ENCODE assay signal across 24 mouse cellular contexts in the genomic region with DNA sequence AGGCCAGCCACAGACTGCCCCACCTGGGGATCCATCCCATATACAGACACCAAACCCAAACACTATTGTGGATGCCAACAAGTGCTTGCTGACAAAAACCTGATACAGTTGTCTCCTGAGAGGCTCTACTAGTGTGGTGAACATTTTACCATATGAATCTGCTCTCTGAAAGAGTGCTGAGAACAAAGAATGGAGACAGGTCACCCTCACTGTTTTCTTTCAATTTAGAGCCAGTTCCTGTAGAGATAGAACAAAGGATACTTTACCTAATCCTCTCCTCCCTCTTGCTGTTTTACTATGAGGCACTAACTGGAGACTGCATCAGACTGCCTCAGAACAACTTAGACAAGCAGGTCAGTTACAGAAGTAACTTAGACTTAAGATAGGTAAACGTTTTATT.
"Had no signal": no experiment of that assay in that cellular context is flagged by ENCODE, and none has a peak within 500 bp of the region (broad histone marks: within the 10 kb centered on the region; RNA-seq: fewer than 3 reads in every experiment).

No protein-coding gene starts in this region.

- H3K36me3 ChIP-seq: heart, embryonic 10.5 days; heart, embryonic 12.5 days; hindbrain, embryonic 13.5 days; hindbrain, embryonic 15.5 days; kidney, embryonic 15.5 days; limb, embryonic 13.5 days; limb, embryonic 15.5 days; liver, embryonic 12.5 days had no signal

- H3K27me3 ChIP-seq: heart, embryonic 12.5 days; hindbrain, embryonic 13.5 days; hindbrain, embryonic 15.5 days; kidney, embryonic 15.5 days; limb, embryonic 13.5 days; limb, embryonic 15.5 days; liver, embryonic 12.5 days had no signal

- DNase-seq: gastrocnemius, adult 2 months; gastrocnemius, postnatal 10 days; gastrocnemius, postnatal 25 days; heart, adult 18-20 months; heart, postnatal 10 days; heart, postnatal 36 days; kidney, adult 11 months; kidney, adult 2 months; kidney, adult 9 months; kidney, postnatal 14 days; kidney, postnatal 36 days; layer of hippocampus, adult 9-11 months; left cerebral cortex, postnatal 4 days had no signal

- H3K9me3 ChIP-seq: heart, embryonic 10.5 days; heart, embryonic 12.5 days; hindbrain, embryonic 13.5 days; hindbrain, embryonic 15.5 days; kidney, embryonic 15.5 days; limb, embryonic 13.5 days; limb, embryonic 15.5 days; liver, embryonic 12.5 days had no signal

- H3K9ac ChIP-seq: heart, embryonic 12.5 days; hindbrain, embryonic 13.5 days; hindbrain, embryonic 15.5 days; kidney, embryonic 15.5 days; limb, embryonic 13.5 days; limb, embryonic 15.5 days; liver, embryonic 12.5 days; liver, embryonic 14.5 days had no signal

- H3K4me1 ChIP-seq: heart, embryonic 10.5 days; heart, embryonic 12.5 days; hindbrain, embryonic 13.5 days; hindbrain, embryonic 15.5 days; kidney, embryonic 15.5 days; limb, embryonic 13.5 days; limb, embryonic 15.5 days; liver, embryonic 12.5 days had no signal

- H3K4me3 ChIP-seq: gastrocnemius, adult 2 months; heart, embryonic 10.5 days; heart, embryonic 12.5 days; hindbrain, embryonic 13.5 days; hindbrain, embryonic 15.5 days; kidney, embryonic 15.5 days; limb, embryonic 13.5 days; limb, embryonic 15.5 days; liver, embryonic 12.5 days had no signal

- H3K27ac ChIP-seq: gastrocnemius, adult 2 months; heart, embryonic 10.5 days; hindbrain, embryonic 13.5 days; hindbrain, embryonic 15.5 days; hindbrain, postnatal 0 days; kidney, embryonic 15.5 days; kidney, postnatal 0 days; limb, embryonic 13.5 days; limb, embryonic 15.5 days; liver, embryonic 12.5 days; liver, embryonic 14.5 days had no signal
